Mouse (Mus musculus) liver, adult (tissue): ENCODE results near the gene Hhex.

ENCODE experiments used
- GATA4 ChIP-seq: IDR thresholded peaks from 2 replicates; pipeline ENCODE4 v1.6.1; 2014; ENCODE audit warnings: mild to moderate bottlenecking, low read length; ENCODE audit not compliant: insufficient replicate concordance

Gene Hhex

GRCm38 (mm10) chr19:37440708-37441475 is 6.3 kb downstream of the Hhex start:
- no peak for TF ChIP-seq GATA4

DNA sequence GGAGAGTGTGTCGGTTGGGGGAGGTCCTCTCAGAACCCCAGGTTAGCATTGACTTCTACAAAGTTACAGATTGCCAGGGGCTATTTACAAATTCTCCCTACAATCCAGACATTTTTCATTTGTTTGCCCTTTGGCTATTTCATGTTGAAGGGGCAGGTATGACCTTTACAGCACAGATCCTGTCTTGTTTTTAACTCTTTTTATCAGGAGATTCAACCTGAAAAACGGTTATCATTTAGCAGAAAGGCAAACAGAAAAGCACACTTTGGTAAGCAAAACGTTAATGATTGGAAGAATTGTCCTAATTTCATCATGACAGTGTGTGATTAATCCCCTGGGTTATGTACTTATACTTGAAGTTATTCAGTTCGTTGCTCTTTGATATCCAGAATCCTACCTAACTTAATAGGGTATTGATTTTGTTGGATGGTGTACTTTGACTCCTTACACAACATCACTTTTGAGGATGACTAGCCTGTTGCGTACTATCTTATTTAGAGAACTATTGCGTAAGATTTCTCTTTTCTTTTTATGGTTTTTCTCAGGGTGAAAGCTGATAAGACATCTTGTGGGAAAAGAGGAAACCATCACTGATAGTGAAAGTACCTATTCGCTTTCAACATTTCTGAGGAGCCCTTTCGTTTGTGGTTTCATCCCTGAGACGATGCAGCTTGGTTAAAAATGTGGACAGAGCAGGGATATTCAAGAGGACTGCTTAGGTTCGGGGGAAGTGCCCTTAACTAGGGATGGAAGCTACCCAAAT is 8.1 kb downstream of the Hhex start:
- TF ChIP-seq GATA4, result peak; percentile 81

DNA sequence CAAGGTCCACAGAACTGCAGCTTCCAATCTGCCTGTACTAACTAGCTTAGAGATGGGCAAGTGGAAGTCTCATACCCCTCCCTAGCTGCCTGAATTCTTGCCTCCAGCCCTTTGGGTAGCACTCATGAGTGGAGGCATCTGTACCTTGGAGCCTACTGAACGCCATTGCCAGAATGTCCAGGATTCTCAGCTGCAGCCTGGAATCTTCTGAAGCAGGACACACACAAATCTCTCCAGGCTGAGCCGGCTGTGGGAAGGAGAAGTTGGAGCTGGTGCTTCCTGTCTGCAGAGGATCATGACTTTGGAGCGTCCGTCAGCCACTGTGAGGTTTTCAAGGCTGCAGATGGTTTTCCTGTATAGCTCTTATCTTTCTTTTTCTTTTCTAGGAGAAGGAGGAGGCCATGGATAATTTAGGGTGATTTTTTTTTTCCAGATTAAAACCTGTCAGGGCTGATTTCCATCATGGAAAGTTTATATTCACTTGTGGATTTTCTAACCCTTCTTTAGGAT is 9.1 kb downstream of the Hhex start:
- no peak for TF ChIP-seq GATA4

- TF ChIP-seq GATA4, result no peak
Observed at GRCm38 (mm10) chr19:37448212-37448611, 13.6 kb downstream of the Hhex start.

DNA sequence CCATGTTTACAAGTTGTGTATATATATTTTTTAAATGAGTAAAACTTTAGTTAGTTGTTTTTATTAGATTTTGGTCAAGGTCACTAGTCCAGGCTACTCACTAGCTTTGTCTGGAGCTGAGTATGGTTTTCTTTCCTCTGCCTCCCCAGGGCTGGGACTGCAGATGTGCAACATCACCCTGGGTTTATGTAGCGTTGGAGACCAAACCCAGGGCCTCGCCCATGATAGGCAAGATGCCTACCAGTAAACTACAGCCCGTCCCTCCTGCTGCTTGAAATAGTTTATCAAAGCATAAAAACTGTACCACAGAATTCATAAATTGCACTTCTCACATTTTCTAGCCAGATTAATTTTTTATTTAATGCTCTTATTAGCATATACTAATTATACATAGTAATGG is 14.6 kb downstream of the Hhex start:
- TF ChIP-seq GATA4, result no peak

GRCm38 (mm10) chr19:37455528-37455927 is 20.9 kb downstream of the Hhex start:
- TF ChIP-seq GATA4, result peak; percentile 53; the same call in 1 of the 2 replicates

- no peak for TF ChIP-seq GATA4
Observed at GRCm38 (mm10) chr19:37455961-37456360, 21.4 kb downstream of the Hhex start.

DNA sequence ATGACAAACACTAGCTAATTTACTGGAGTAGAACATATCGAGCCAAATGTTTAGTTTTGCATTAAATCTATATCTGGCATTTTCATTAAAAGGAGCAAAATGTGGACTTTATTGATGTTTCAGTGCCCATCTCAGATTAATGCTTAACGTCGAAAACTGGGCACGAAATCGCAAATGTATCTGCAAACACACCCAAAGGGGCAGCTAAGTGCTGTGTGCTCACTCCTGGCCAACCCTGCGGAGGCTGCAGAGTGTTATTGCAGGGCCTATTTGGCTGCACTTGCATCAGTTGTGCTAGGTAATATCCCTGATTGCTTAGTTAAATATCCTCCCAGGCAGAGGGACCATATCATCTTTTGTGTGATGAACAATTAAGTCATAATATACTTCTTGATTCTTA is 23.4 kb downstream of the Hhex start:
- TF ChIP-seq GATA4, result no peak

DNA sequence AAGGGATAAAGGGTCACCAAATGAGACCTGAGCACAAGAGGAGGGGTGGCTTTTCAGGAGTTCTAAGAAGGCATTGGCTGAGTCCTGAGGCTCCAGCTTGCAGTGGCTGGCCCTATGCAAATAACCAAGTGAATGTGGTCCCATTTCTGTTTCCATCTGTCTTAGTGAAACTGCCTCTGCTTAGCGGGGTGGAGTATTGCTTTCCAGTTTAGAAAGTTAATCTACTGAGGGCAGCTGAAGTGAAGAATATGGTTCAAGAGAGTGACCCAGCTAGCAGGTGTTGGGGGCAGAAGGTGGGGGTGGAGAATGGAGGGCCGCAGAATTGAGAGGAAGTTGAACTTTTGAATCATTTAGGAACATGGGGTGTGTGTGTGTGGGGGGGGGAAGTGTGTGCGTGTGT is 31.8 kb downstream of the Hhex start:
- no peak for TF ChIP-seq GATA4

DNA sequence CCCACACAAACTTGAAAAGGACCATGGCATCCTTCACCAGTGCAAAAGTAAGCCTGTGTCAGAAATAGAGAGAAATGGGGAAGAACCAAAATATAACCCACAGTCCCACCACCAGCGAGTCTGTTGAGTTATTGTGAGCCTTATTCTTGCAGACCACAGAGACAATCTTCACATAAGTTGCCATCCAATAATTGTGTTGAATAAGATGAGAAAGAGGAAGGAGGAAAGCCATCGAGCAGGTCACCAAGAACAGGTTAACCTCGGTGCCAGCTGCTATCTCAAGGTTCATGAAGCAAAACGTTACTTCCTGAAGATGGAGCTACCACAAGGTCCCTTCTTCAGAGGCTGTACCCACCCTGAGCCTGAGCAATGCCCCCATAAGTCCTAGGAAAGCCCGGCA is 32.4 kb downstream of the Hhex start:
- no peak for TF ChIP-seq GATA4

- no peak for TF ChIP-seq GATA4
Observed at GRCm38 (mm10) chr19:37468841-37469566, 34.4 kb downstream of the Hhex start.

- no peak for TF ChIP-seq GATA4
Observed at GRCm38 (mm10) chr19:37471680-37472079, 37.1 kb downstream of the Hhex start.

DNA sequence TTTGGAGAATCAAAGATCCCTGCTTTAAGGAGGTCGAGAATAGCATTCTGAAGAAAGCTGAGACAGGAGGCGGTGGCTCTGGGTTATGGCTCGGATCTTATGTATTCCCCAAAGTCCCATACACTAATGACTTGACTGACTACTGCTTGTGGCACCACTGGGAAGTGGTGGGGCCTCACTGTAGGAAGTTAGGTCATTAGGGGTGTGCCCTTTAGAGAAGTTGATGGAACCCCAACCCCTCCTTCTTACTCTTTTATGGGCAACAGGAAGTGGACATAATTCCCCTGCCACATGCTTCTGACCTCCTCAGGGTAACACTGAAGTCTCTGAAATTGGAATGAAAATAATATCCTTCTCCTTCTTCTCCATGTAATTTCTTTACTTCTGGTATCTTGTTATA is 38.0 kb downstream of the Hhex start:
- no peak for TF ChIP-seq GATA4

DNA sequence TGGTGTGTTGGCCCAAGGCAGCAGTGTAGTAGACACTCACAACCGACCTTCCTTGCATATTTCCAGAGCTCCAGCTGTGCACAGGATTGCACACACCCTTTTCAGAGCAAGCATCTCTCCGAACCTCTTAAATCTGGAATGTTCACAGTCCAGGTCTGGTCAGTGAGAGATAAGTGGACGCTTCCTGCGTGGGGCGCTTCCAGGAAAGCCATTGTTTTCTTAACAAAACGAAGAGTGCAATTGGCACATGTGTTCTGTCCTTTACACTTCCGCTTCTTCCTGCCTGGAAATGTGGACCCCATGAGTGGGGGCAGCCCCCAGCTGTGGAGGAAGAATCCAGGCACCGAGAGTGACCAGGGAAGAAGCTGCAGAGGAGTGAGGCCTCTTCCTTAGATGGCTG is 47.1 kb downstream of the Hhex start:
- peak; percentile 67; the same call in 1 of the 2 replicates for TF ChIP-seq GATA4

GRCm38 (mm10) chr19:37482556-37483187 is 48.1 kb downstream of the Hhex start:
- TF ChIP-seq GATA4, result no peak
